Mouse (Mus musculus) heart, adult 9 months (tissue): Measurements from ENCODE around the gene Sdc3.
A peak's percentile ranks its signal among the peaks of the same experiment; 100 is the strongest.

ENCODE experiments used
- DNase-seq, 2 experiments: peaks; one replicate each; pipeline ENCODE4 v3.0.0; 2022; ENCODE audit warnings: low spot score in 2 of 2

Gene Sdc3

DNA sequence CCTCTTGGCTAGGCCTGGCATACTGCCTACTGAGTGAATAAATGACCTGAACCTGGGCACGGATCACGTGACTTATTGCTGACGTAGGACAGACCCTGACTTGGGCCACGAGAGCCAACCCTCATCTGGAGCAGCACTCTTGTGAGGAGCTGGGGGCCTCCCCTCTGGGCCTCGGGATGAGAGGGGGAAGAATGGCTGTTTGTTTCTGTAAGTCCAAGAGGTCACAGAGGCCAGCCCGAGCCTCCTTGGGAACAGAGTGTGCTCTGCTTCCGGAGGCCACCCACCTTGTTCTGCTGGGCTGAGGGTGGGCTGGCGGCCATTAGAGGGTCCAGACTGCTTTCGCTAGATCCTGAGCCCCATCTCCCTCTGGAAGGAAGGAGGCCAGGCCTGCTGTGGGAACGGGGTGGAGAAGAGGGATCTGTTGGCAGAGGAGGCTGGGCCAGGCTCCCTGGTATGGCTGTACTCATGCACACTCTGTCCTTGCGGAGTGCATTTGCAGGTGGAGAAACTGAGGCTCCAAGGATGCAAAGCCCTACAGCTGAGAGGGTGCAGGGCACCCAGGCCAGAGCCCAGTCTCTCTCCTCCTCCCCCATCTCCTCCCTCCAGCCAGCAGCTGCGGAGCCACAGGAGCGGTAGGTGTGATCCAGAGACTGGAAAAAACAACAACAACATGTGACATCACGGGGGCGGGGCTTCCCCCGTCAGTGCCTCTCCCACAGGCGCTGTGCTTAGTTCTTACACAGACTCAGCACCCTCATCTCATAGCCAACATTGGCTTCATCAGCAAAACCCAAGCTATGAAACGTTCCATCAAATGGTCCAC, 36.7 kb downstream of the Sdc3 start:
- peak; percentile 81 to 83 for DNase-seq

GRCm38 (mm10) chr4:130834122-130834521, 41.8 kb downstream of the Sdc3 start:
- DNase-seq, result no peak

GRCm38 (mm10) chr4:130835550-130835949, 43.2 kb downstream of the Sdc3 start:
- peak; percentile 71 to 88 for DNase-seq

GRCm38 (mm10) chr4:130836281-130837061, 44.1 kb downstream of the Sdc3 start:
- DNase-seq, result no peak

DNA sequence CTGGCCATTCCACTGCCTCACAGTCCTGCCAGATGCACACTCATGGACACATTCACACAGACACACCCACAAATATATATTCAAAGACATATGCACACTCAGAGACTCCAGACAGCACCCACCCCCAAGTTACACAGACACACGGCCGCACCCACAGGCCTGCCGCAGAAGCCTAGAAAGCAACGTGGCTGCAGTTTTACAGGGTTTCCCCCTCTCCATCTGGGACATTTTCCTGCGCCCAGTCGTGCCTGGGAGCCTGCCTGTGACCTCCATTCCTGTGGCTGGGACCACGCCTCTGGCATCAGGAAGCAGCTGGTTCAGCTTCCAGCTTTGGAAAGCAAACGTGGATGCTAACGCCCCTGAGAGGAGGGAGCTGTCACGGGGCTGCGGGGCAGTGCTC, 46.2 kb downstream of the Sdc3 start:
- no peak for DNase-seq

GRCm38 (mm10) chr4:130841107-130841840, 48.9 kb downstream of the Sdc3 start:
- peak in 1 of 2 experiments; percentile 60 for DNase-seq

DNA sequence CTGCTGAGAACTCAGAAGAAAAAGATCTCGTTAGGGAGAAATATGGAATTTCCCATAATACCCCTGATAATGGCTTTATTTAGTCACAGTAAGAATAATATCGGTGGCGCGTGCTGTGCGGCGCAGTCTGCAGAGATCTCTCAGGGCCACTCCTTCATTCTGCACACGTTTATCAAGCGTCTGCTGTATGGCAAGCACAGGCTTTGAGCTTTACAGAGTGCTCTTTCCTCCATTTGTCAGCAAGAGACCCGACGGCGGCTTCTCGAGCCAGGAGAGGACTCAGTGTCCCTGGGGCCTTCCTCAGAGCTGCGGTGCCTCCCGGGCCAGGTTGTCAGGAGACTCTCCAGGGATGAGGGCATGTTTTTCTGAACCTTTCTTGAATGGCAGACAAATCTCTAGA, 56.5 kb downstream of the Sdc3 start:
- no peak for DNase-seq

DNA sequence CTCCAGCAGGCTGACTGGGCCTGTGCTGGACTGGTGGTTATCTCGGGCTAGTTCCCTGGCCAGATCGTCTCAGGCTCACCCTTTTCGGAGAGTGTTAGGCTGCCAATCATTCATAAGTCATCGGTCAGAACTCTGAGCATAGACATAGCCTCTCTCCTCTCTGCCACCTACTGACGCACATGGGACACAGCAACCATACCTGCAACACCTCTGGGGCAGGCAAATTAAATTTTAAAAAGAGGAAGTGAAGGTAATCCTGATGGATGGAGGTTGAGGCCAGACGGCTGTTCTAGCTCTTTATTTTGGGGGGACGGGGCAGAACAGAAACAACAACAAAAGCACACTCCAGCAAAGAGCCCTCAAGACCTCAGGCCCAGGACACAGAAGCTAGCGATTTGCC, 65.3 kb downstream of the Sdc3 start:
- no peak for DNase-seq

GRCm38 (mm10) chr4:130858880-130859279, 66.5 kb downstream of the Sdc3 start:
- DNase-seq, result no peak

DNA sequence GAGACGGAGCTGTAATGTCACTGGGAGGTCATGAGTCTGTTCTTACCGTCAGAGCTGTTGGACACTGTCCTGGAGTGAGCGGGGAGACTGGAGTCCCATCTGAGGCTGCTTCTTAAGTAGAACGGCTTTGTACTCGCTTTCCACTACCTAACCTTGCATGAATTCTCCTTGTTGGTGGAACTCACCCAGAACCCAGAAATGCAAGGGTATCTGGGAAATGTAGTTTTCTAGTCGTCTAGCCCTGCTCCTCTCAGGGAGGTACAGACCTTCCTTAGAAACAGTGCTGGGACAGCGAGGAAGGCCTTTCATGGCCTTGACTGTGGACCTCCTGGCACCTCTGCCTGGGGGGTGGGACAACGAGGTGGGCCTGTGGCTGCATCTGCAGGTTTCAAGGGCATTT, 67.1 kb downstream of the Sdc3 start:
- DNase-seq, result no peak

- no peak for DNase-seq
Observed at GRCm38 (mm10) chr4:130860902-130861652, 68.7 kb downstream of the Sdc3 start.

DNA sequence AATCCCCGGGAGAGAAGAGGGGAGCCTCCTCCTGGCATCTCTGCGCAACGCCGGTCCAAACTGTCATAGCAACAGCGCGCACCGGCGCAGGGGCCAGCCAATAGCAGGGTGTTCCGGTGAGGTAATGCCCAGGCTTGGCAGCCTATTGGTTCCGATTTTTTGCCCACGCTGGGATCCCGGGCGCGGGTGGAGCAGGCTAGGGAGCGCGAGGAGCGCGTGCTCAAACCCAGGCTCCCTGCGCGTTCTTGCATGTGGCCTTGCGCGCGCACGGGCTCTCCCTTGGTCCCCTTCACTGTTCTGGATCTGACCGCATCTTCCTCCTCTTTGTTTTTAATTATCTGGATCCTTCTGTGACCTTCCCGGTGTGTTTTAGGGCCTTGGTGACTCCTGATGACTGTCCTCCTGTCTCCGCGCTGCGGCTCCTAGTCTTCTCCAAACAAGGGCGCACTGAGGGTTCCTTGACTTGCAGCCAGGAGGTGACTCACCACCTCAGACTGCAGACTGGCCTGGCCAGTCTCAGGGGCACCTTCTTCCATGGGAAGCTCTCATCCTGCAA, 69.4 kb downstream of the Sdc3 start:
- DNase-seq, result peak; percentile 65 to 80

DNA sequence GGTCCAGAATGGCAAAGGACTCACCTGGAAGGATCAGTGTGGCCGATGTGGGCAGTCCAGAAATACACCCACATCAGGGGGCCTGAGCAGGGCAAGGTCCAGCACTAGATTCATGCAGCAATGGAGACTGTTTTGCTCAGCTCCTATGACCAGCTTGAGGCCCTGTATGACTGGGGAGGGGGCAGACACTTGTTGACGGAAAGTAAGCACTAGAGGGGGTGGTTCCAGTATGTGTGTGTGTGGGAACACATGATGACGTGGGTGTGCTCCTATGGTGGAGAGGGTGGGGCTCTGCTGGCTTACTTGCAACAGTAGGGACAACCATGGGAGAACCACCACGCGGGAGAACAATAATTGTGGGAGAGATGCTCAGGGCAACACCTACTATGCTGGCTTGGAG, 70.2 kb downstream of the Sdc3 start:
- DNase-seq, result no peak

- DNase-seq, result no peak
Observed at GRCm38 (mm10) chr4:130865460-130865859, 73.1 kb downstream of the Sdc3 start.

GRCm38 (mm10) chr4:130865901-130866371, 73.6 kb downstream of the Sdc3 start:
- no peak for DNase-seq

GRCm38 (mm10) chr4:130867940-130868339, 75.6 kb downstream of the Sdc3 start:
- no peak for DNase-seq

DNA sequence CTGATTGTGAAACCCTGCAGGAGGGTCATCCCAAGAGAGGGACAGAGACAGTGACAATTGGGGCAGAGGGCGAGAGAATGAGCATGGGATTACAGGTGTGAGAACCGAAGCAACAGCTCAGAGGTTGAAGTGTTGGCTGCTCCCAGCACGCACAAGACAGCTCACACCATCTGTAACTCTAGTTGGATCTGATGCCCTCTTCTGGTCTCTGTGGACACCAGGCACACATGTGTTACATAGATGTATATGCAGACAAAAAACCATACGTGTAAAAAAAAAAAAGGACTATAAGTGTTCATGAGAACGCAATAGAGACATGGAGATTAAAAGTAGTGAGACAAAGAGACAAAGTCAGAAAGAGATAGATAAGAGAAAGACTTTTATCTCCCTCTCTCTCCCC, 76.5 kb downstream of the Sdc3 start:
- no peak for DNase-seq

DNA sequence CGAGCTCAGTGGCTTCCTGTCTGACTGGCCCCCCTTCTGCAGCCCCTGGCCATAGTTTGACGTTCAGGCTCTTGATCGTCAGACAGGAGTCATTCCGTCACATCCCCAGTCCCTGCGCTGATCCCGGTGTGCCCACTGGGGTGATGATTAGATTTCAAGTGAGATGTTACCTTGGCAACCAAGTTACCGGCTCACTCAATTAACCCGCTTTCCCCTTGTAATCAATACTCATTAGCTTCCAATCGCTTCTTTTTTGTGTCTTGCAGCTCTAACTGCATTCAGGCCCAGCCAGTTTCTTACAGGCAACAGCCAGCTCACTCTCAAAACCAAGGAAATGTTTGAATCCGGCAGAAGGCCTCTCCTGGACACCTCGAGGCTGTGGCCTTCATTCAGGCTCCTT, 80.1 kb downstream of the Sdc3 start:
- no peak for DNase-seq

- no peak for DNase-seq
Observed at GRCm38 (mm10) chr4:130873440-130873839, 81.1 kb downstream of the Sdc3 start.

DNA sequence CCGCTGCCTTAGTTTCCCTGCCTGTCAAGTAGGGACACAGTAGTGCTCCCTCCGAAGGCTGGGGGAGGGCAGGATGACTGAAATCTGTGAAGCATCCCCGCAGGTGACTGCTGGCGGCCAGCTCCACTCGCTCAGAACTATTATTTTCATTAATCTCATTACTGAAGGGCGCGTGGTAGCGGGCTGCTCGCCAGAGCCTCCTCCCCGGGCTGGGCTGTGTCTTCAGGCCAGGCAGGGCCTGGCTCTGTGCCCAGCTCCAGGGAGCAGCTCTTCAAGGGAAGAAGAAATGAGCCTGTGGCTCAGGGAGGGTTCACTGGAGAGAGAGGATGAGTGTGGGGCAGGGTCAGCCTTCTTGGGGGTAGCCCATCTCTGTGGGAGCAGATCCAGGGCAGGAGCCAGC, 82.3 kb downstream of the Sdc3 start:
- DNase-seq, result peak; percentile 34 to 66
